Mouse (Mus musculus): ENCODE measurements around the gene Slc16a4. TPM values are rescaled to one million over a fixed set of nuclear protein-coding genes. Genes with fewer than 3 reads are reported as not detected.

Gene Slc16a4
- polyA plus RNA-seq, 1 experiment from 2014 or later: 20.8 TPM

- Histone ChIP-seq H3K27ac (no peak overlapping the region), H3K4me2 (ENCODE audit: low read length) (no peak overlapping the region), H3K27me3 (ENCODE audit: insufficient read depth, low read length) (no peaks in the 10 kb centered on the region), H3K4me3 (replicated peaks; ENCODE audit: low read depth, low read length) (no peak overlapping the region), H3K9me3 (replicated peaks; ENCODE audit: low read length) (no peaks in the 10 kb centered on the region), H3K4me1 (replicated peaks; ENCODE audit: insufficient read depth, low read length) (no peaks in the 10 kb centered on the region), H3K36me3 (ENCODE audit: insufficient read depth, low read length) (no peaks in the 10 kb centered on the region), H3K9ac (ENCODE audit: low read depth, low read length) (no peak overlapping the region)
- no peak for TF ChIP-seq CTCF (IDR thresholded peaks at IDR 0.05; ENCODE audit: low read depth)
- WGBS: 46% methylated on average over 3 of the region's 3 CpGs
- DNase-seq (ENCODE audit: low spot score) (no peak), ATAC-seq (replicated peaks; ENCODE audit: low FRiP score, low read depth) (no peak)
These were observed 60.7 kb downstream of the Slc16a4 start for GRCm38 (mm10) chr3:107351706-107352105.

- Histone ChIP-seq H3K36me3 (ENCODE audit: insufficient read depth, low read length) (no peaks in the 10 kb centered on the region), H3K27me3 (ENCODE audit: insufficient read depth, low read length) (no peaks in the 10 kb centered on the region), H3K4me1 (replicated peaks; ENCODE audit: insufficient read depth, low read length) (no peaks in the 10 kb centered on the region), H3K4me3 (replicated peaks; ENCODE audit: low read depth, low read length) (no peak overlapping the region), H3K9ac (ENCODE audit: low read depth, low read length) (no peak overlapping the region), H3K9me3 (replicated peaks; ENCODE audit: low read length) (no peaks in the 10 kb centered on the region), H3K4me2 (ENCODE audit: low read length) (no peak overlapping the region), H3K27ac (no peak overlapping the region)
- ATAC-seq (replicated peaks; ENCODE audit: low FRiP score, low read depth) (no peak), DNase-seq (ENCODE audit: low spot score) (no peak)
- 84% methylated on average over 6 of the region's 6 CpGs for WGBS
- TF ChIP-seq CTCF (IDR thresholded peaks at IDR 0.05; ENCODE audit: low read depth): no peak
These were observed 64.7 kb downstream of the Slc16a4 start for GRCm38 (mm10) chr3:107355618-107356260.

- DNase-seq (ENCODE audit: low spot score) (peak; percentile 74), ATAC-seq (replicated peaks; ENCODE audit: low FRiP score, low read depth) (peak; percentile 77)
- WGBS: 3% methylated on average over 11 of the region's 11 CpGs
- no peak overlapping the region for H3K9ac ChIP-seq (ENCODE audit: low read depth, low read length)
- H3K9me3 ChIP-seq (replicated peaks; ENCODE audit: low read length): no peaks in the 10 kb centered on the region
- H3K36me3 ChIP-seq (ENCODE audit: insufficient read depth, low read length): no peaks in the 10 kb centered on the region
- no peaks in the 10 kb centered on the region for H3K27me3 ChIP-seq (ENCODE audit: insufficient read depth, low read length)
- H3K4me1 ChIP-seq (replicated peaks; ENCODE audit: insufficient read depth, low read length): no peaks in the 10 kb centered on the region
- H3K4me2 ChIP-seq (ENCODE audit: low read length): peak overlapping the region; percentile 17; the same call in 1 of the 2 replicates
- H3K4me3 ChIP-seq (replicated peaks; ENCODE audit: low read depth, low read length): no peak overlapping the region
- no peak overlapping the region for H3K27ac ChIP-seq
- peak; percentile 72 for TF ChIP-seq CTCF (IDR thresholded peaks at IDR 0.05; ENCODE audit: low read depth)
These were observed 66.0 kb downstream of the Slc16a4 start for GRCm38 (mm10) chr3:107356964-107357441.

- Histone ChIP-seq H3K4me1 (replicated peaks; ENCODE audit: insufficient read depth, low read length) (no peaks in the 10 kb centered on the region), H3K4me2 (ENCODE audit: low read length) (no peak overlapping the region), H3K27ac (no peak overlapping the region), H3K27me3 (ENCODE audit: insufficient read depth, low read length) (no peaks in the 10 kb centered on the region), H3K9ac (ENCODE audit: low read depth, low read length) (no peak overlapping the region), H3K9me3 (replicated peaks; ENCODE audit: low read length) (no peaks in the 10 kb centered on the region), H3K36me3 (ENCODE audit: insufficient read depth, low read length) (no peaks in the 10 kb centered on the region), H3K4me3 (replicated peaks; ENCODE audit: low read depth, low read length) (no peak overlapping the region)
- 0 out of 2 replicates have a peak, but pooled peaks have one; percentile 33 for ATAC-seq (replicated peaks; ENCODE audit: low FRiP score, low read depth)
- WGBS: 39% methylated on average over 3 of the region's 3 CpGs
- TF ChIP-seq CTCF (IDR thresholded peaks at IDR 0.05; ENCODE audit: low read depth): no peak
- DNase-seq (ENCODE audit: low spot score): no peak
These were observed 66.7 kb downstream of the Slc16a4 start for GRCm38 (mm10) chr3:107357700-107358234.

GRCm38 (mm10) chr3:107360341-107360740 is 69.3 kb downstream of the Slc16a4 start:
- no peak overlapping the region for H3K4me3 ChIP-seq (replicated peaks; ENCODE audit: low read depth, low read length)
- WGBS: 58% methylated on average over 4 of the region's 4 CpGs
- no peak overlapping the region for H3K9ac ChIP-seq (ENCODE audit: low read depth, low read length)
- no peak overlapping the region for H3K4me2 ChIP-seq (ENCODE audit: low read length)
- ATAC-seq (replicated peaks; ENCODE audit: low FRiP score, low read depth) (no peak), DNase-seq (ENCODE audit: low spot score) (peak; percentile 19)
- no peaks in the 10 kb centered on the region for H3K36me3 ChIP-seq (ENCODE audit: insufficient read depth, low read length)
- H3K27me3 ChIP-seq (ENCODE audit: insufficient read depth, low read length): no peaks in the 10 kb centered on the region
- no peaks in the 10 kb centered on the region for H3K4me1 ChIP-seq (replicated peaks; ENCODE audit: insufficient read depth, low read length)
- no peaks in the 10 kb centered on the region for H3K9me3 ChIP-seq (replicated peaks; ENCODE audit: low read length)
- no peak overlapping the region for H3K27ac ChIP-seq
- TF ChIP-seq CTCF (IDR thresholded peaks at IDR 0.05; ENCODE audit: low read depth): no peak

Other genes starting within 250 kb of the Slc16a4 start
- gene Kcna2, start 190.1 kb upstream of the Slc16a4 start, polyA plus RNA-seq (2015; fragmentation: Nextera tagmentation; extraction: Ambion mirVana): 0.03 and 0.06 TPM in 2 replicates
- not detected in 2 replicates for gene Kcna10, start 108.2 kb upstream of the Slc16a4 start, polyA plus RNA-seq (2015; fragmentation: Nextera tagmentation; extraction: Ambion mirVana)
- 0.93 and 1.2 TPM in 2 replicates for gene Cym, start 69.5 kb upstream of the Slc16a4 start, polyA plus RNA-seq (2015; fragmentation: Nextera tagmentation; extraction: Ambion mirVana)
- not detected in 2 replicates for gene A630076J17Rik, start 60.6 kb upstream of the Slc16a4 start, polyA plus RNA-seq (2015; fragmentation: Nextera tagmentation; extraction: Ambion mirVana)
- 0.09 and 0.17 TPM in 2 replicates for gene Prok1, start 51.5 kb upstream of the Slc16a4 start, polyA plus RNA-seq (2015; fragmentation: Nextera tagmentation; extraction: Ambion mirVana)
- gene Lamtor5, start 12.4 kb upstream of the Slc16a4 start, polyA plus RNA-seq (2015; fragmentation: Nextera tagmentation; extraction: Ambion mirVana): 247 and 248 TPM in 2 replicates
- 12.7 and 12.8 TPM in 2 replicates for gene Rbm15, start 42.4 kb downstream of the Slc16a4 start, polyA plus RNA-seq (2015; fragmentation: Nextera tagmentation; extraction: Ambion mirVana)
- gene Kcnc4, start 168.3 kb downstream of the Slc16a4 start, polyA plus RNA-seq (2015; fragmentation: Nextera tagmentation; extraction: Ambion mirVana): 0.08 and 0.12 TPM in 2 replicates
- gene Slc6a17, start 226.8 kb downstream of the Slc16a4 start, polyA plus RNA-seq (2015; fragmentation: Nextera tagmentation; extraction: Ambion mirVana): 4.2 and 4.9 TPM in 2 replicates